Mouse (Mus musculus): Measurements from ENCODE around the gene Oxsr1. TPM values are rescaled to one million over a fixed set of nuclear protein-coding genes. Genes with fewer than 3 reads are reported as not detected.
"Not testable (repeated sequence)": the region's sequence is repeated elsewhere in the genome, so short reads cannot be mapped to it uniquely, and the experiment has no call there.

The Oxsr1 gene
- polyA plus RNA-seq, 1 experiment from 2014 or later = 16.2 TPM

DNA sequence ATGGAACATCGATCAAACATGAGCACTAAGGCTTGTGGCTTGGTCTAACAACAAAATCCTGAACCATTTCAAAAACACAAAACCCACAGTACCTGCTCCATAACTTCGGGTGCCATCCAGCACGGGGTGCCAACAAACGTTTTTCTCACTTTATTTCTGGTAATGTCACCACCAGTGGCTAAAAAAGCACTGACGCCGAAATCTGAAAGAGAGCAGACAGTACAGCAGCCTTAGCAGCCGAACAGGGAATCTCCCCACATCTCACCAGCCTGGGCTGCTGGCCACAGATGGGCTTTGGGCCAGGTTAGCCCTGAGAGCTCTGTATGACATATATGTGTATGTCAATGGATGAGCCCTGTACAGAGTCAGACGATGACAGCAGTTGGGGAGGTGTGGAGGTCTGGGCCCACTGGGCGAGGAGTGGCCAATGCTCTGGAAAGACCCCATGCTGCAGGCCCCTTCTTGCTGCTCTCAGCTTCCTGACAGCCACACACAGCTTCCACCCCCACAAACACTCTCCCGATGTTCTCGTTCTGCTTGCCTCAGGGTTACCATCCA lies 53.6 kb downstream of the Oxsr1 start:
- Histone ChIP-seq H3K36me3 (ENCODE audit: control insufficient read depth, insufficient read depth, low read length) (peaks cover 13% of the 10 kb centered on the region; the same call in 1 of the 2 replicates), H3K4me3 (ENCODE audit: low read depth, low read length) (no peak overlapping the region), H3K9ac (replicated peaks; ENCODE audit: low read depth, low read length) (no peak overlapping the region), H3K4me1 (ENCODE audit: control insufficient read depth, insufficient read depth, low read length) (no peaks in the 10 kb centered on the region), H3K4me2 (ENCODE audit: low read depth, low read length) (no peak overlapping the region), H3K27me3 (ENCODE audit: control insufficient read depth, insufficient read depth, low read length) (no peaks in the 10 kb centered on the region), H3K27ac (ENCODE audit: low read depth, low read length) (no peak overlapping the region), H3K9me3 (ENCODE audit: control insufficient read depth, low read length) (no peaks in the 10 kb centered on the region)
- WGBS = 94% methylated on average over 11 of the region's 11 CpGs
- ATAC-seq (ENCODE audit: low read depth) = no peak

DNA sequence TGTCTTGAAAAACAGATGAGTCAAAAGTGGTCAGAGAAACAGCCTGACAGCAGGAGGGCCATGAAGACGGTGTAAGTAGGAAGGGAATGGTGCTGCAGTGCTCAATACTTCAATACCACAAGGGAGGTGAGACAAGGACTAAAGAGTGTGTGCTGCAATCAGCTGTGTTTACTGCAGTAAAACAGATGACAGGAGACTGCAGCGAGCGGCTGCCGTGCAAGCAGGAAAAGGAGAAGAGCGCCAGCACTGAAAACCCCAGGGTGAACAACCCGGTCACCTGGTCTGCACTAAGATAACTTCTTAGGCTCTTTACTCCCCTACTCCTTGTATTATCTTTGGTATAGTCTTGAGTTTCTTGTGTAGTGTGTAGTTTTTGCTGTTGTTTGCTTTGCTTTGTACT lies 54.1 kb downstream of the Oxsr1 start:
- ATAC-seq (ENCODE audit: low read depth) = no peak
- peaks cover 13% of the 10 kb centered on the region; the same call in 1 of the 2 replicates for H3K36me3 ChIP-seq (ENCODE audit: control insufficient read depth, insufficient read depth, low read length)
- H3K27me3 ChIP-seq (ENCODE audit: control insufficient read depth, insufficient read depth, low read length) = no peaks in the 10 kb centered on the region
- no peaks in the 10 kb centered on the region for H3K4me1 ChIP-seq (ENCODE audit: control insufficient read depth, insufficient read depth, low read length)
- no peaks in the 10 kb centered on the region for H3K9me3 ChIP-seq (ENCODE audit: control insufficient read depth, low read length)
- WGBS = 94% methylated on average over 6 of the region's 6 CpGs
- H3K4me2 ChIP-seq (ENCODE audit: low read depth, low read length) = no peak overlapping the region
- no peak overlapping the region for H3K4me3 ChIP-seq (ENCODE audit: low read depth, low read length)
- H3K27ac ChIP-seq (ENCODE audit: low read depth, low read length) = no peak overlapping the region
- no peak overlapping the region for H3K9ac ChIP-seq (replicated peaks; ENCODE audit: low read depth, low read length)

DNA sequence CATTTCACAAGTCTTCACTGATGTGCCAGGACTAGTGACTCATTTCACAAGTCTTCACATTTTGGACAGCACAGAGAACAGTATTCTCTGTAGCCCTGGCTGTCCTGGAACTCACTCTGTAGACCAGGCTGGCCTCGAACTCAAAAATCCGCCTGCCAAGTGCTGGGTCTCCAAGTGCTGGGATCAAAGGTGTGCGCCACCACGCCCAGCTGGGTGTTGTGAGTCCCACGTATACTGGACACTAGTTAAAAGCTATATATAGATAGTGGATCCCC lies 56.2 kb downstream of the Oxsr1 start:
- H3K4me2 ChIP-seq (ENCODE audit: low read depth, low read length); H3K9me3 ChIP-seq (ENCODE audit: control insufficient read depth, low read length); H3K9ac ChIP-seq (replicated peaks; ENCODE audit: low read depth, low read length); H3K27ac ChIP-seq (ENCODE audit: low read depth, low read length); H3K4me3 ChIP-seq (ENCODE audit: low read depth, low read length); H3K27me3 ChIP-seq (ENCODE audit: control insufficient read depth, insufficient read depth, low read length); ATAC-seq (ENCODE audit: low read depth); H3K4me1 ChIP-seq (ENCODE audit: control insufficient read depth, insufficient read depth, low read length): not testable (repeated sequence)
- peaks cover 21% of the 10 kb centered on the region; the same call in 1 of the 2 replicates for H3K36me3 ChIP-seq (ENCODE audit: control insufficient read depth, insufficient read depth, low read length)
- 95% methylated on average over 5 of the region's 5 CpGs for WGBS

DNA sequence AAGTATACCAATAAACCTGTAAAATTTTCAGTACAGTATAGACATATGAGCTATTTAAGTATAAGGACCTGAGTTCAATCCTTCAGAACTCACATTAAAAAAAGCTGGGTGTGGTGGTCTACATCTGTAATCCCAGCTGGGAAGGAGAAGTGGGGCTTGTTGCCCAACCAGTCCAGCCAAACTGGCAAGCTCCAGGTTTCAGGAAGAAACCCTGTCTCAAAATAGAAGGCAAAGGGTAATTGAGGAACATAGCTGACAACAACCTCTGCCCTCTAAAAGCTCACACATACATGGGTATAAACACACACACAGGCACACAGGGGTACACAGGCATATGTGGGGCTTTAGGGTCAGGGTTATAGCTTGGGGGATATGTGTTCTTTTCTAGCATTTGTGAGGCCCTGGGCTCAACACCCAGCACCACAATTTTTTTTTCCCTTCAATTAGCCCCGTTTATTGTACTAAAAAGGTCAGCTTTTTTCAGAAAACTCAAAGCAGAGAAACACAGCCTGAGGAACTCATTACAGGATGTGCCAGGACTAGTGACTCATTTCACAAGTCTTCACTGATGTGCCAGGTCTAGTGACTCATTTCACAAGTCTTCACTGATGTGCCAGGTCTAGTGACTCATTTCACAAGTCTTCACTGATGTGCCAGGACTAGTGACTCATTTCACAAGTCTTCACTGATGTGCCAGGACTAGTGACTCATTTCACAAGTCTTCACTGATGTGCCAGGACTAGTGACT lies 56.7 kb downstream of the Oxsr1 start:
- not testable (repeated sequence) for H3K9ac ChIP-seq (replicated peaks; ENCODE audit: low read depth, low read length); H3K27me3 ChIP-seq (ENCODE audit: control insufficient read depth, insufficient read depth, low read length); H3K4me2 ChIP-seq (ENCODE audit: low read depth, low read length); H3K4me3 ChIP-seq (ENCODE audit: low read depth, low read length); H3K27ac ChIP-seq (ENCODE audit: low read depth, low read length); ATAC-seq (ENCODE audit: low read depth); H3K9me3 ChIP-seq (ENCODE audit: control insufficient read depth, low read length); H3K4me1 ChIP-seq (ENCODE audit: control insufficient read depth, insufficient read depth, low read length)
- WGBS = 97% methylated on average over 1 of the region's 1 CpGs
- peaks cover 21% of the 10 kb centered on the region; the same call in 1 of the 2 replicates for H3K36me3 ChIP-seq (ENCODE audit: control insufficient read depth, insufficient read depth, low read length)

DNA sequence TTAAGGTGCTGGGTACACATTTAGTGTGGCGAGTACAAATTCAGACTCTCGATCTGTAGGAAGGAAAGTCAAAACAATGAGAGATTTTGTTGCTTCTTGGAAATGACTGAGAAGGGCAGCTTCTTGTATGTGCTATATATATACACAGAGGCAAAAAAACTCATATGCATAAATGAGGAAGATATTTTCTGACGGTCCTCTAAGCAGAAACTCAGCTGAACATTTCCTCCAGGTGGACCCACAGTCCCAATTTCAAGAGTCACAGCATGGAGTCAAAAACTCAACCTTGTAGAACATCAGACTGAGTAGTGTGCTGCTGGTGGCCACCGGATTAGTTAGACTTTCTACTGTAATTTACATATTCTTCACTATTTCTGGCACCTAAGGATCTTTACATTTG lies 59.2 kb downstream of the Oxsr1 start:
- Histone ChIP-seq H3K4me3 (ENCODE audit: low read depth, low read length) (no peak overlapping the region), H3K4me1 (ENCODE audit: control insufficient read depth, insufficient read depth, low read length) (no peaks in the 10 kb centered on the region), H3K4me2 (ENCODE audit: low read depth, low read length) (no peak overlapping the region), H3K9me3 (ENCODE audit: control insufficient read depth, low read length) (no peaks in the 10 kb centered on the region), H3K27ac (ENCODE audit: low read depth, low read length) (no peak overlapping the region), H3K27me3 (ENCODE audit: control insufficient read depth, insufficient read depth, low read length) (no peaks in the 10 kb centered on the region), H3K36me3 (ENCODE audit: control insufficient read depth, insufficient read depth, low read length) (peaks cover 33% of the 10 kb centered on the region; the same call in 1 of the 2 replicates), H3K9ac (replicated peaks; ENCODE audit: low read depth, low read length) (no peak overlapping the region)
- WGBS = 92% methylated on average over 4 of the region's 4 CpGs
- no peak for ATAC-seq (ENCODE audit: low read depth)

DNA sequence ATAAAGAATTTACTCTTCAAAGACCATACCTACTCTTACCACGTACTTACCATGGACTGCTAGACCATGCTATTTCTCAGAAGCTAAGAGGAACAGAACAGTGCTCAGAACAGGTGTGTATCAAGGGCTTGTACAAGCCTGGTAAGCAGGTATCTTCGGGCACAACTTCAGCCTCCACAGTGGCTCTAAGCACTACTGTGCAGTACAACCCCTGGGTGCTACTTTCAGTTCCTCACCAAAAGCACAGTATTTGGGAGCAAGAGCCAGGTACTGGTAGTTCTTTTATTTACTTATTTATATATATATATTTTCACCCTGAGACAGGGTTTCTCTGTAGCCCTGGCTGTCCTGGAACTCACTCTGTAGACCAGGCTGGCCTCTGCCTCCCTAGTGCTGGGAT lies 61.4 kb downstream of the Oxsr1 start:
- peaks cover 38% of the 10 kb centered on the region; the same call in 1 of the 2 replicates for H3K36me3 ChIP-seq (ENCODE audit: control insufficient read depth, insufficient read depth, low read length)
- ATAC-seq (ENCODE audit: low read depth) = no peak
- no peaks in the 10 kb centered on the region for H3K27me3 ChIP-seq (ENCODE audit: control insufficient read depth, insufficient read depth, low read length)
- H3K4me3 ChIP-seq (ENCODE audit: low read depth, low read length) = no peak overlapping the region
- H3K4me2 ChIP-seq (ENCODE audit: low read depth, low read length) = no peak overlapping the region
- WGBS = 97% methylated on average over 2 of the region's 2 CpGs
- no peak overlapping the region for H3K9ac ChIP-seq (replicated peaks; ENCODE audit: low read depth, low read length)
- H3K27ac ChIP-seq (ENCODE audit: low read depth, low read length) = no peak overlapping the region
- no peaks in the 10 kb centered on the region for H3K9me3 ChIP-seq (ENCODE audit: control insufficient read depth, low read length)
- no peaks in the 10 kb centered on the region for H3K4me1 ChIP-seq (ENCODE audit: control insufficient read depth, insufficient read depth, low read length)

DNA sequence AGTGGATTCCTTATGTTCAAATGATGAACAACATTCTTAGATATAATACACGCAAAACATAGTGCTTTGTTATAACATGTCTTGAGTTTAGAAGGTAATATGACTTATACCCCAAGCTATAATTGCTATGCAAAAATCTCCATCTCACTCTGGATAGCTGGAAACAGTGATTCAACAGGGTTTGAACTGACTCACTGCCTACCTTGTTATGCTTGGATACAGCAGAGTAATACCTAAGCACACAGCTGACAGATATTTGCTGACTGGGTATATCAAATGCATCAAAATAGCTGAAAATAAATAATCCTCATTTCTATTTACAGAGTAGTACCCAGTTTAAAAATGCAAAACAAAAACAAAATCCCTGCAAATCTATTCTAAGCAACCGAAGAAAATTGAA lies 63.4 kb downstream of the Oxsr1 start:
- Histone ChIP-seq H3K4me1 (ENCODE audit: control insufficient read depth, insufficient read depth, low read length) (no peaks in the 10 kb centered on the region), H3K27ac (ENCODE audit: low read depth, low read length) (no peak overlapping the region), H3K4me2 (ENCODE audit: low read depth, low read length) (no peak overlapping the region), H3K36me3 (ENCODE audit: control insufficient read depth, insufficient read depth, low read length) (peaks cover 32% of the 10 kb centered on the region; the same call in 1 of the 2 replicates), H3K27me3 (ENCODE audit: control insufficient read depth, insufficient read depth, low read length) (no peaks in the 10 kb centered on the region), H3K9ac (replicated peaks; ENCODE audit: low read depth, low read length) (no peak overlapping the region), H3K4me3 (ENCODE audit: low read depth, low read length) (no peak overlapping the region), H3K9me3 (ENCODE audit: control insufficient read depth, low read length) (no peaks in the 10 kb centered on the region)
- ATAC-seq (ENCODE audit: low read depth) = no peak
- 98% methylated on average over 2 of the region's 2 CpGs for WGBS

DNA sequence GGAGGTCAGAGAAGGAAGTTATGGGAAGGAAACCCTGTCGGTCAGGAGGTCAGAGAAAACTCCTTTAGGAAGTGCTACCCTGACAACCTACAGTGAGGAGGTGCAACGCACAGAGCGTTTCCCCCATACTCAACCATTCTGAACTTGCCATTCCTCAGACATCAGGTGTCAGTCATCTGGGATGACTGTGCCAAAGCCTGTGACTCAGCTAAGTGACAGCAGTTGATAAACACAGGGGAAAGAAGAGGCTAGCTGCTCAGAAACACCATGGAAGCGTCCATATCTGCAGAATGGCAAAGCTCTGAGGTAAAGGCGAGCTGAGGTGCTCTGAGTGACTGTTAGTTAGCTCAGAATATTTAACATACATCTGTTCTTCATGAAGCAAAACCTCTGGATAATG lies 64.1 kb downstream of the Oxsr1 start:
- H3K27me3 ChIP-seq (ENCODE audit: control insufficient read depth, insufficient read depth, low read length) = no peaks in the 10 kb centered on the region
- no peak overlapping the region for H3K9ac ChIP-seq (replicated peaks; ENCODE audit: low read depth, low read length)
- H3K27ac ChIP-seq (ENCODE audit: low read depth, low read length) = no peak overlapping the region
- ATAC-seq (ENCODE audit: low read depth) = no peak
- WGBS = 91% methylated on average over 5 of the region's 5 CpGs
- H3K9me3 ChIP-seq (ENCODE audit: control insufficient read depth, low read length) = no peaks in the 10 kb centered on the region
- no peaks in the 10 kb centered on the region for H3K4me1 ChIP-seq (ENCODE audit: control insufficient read depth, insufficient read depth, low read length)
- H3K36me3 ChIP-seq (ENCODE audit: control insufficient read depth, insufficient read depth, low read length) = peaks cover 30% of the 10 kb centered on the region; the same call in 1 of the 2 replicates
- no peak overlapping the region for H3K4me2 ChIP-seq (ENCODE audit: low read depth, low read length)
- no peak overlapping the region for H3K4me3 ChIP-seq (ENCODE audit: low read depth, low read length)

DNA sequence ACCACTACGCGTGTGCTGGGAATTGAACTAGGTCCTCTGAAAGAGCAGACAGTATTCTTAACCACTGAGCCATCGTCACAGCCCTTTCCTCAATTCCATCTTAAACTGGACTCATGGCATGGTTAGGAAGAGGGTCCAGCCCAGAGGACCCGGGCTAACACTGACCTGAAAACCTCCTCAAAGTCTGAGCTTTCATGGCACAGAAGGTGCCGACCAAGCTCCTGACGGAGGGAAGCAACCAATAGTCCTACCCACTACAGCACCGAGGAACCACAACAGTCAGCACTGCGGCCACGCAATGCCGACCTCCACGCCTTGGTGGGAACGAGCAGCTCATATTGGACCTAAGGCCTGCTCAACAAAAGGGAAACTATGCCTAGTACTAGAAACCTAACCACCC lies 66.1 kb downstream of the Oxsr1 start:
- WGBS = 97% methylated on average over 12 of the region's 12 CpGs
- Histone ChIP-seq H3K27ac (ENCODE audit: low read depth, low read length) (no peak overlapping the region), H3K9me3 (ENCODE audit: control insufficient read depth, low read length) (no peaks in the 10 kb centered on the region), H3K4me2 (ENCODE audit: low read depth, low read length) (no peak overlapping the region), H3K36me3 (ENCODE audit: control insufficient read depth, insufficient read depth, low read length) (peaks cover 23% of the 10 kb centered on the region; the same call in 1 of the 2 replicates), H3K4me3 (ENCODE audit: low read depth, low read length) (no peak overlapping the region), H3K27me3 (ENCODE audit: control insufficient read depth, insufficient read depth, low read length) (no peaks in the 10 kb centered on the region), H3K9ac (replicated peaks; ENCODE audit: low read depth, low read length) (no peak overlapping the region), H3K4me1 (ENCODE audit: control insufficient read depth, insufficient read depth, low read length) (no peaks in the 10 kb centered on the region)
- ATAC-seq (ENCODE audit: low read depth) = no peak
